Mouse (Mus musculus) liver (tissue): Measurements from ENCODE around the gene Appbp2.
"Not testable (repeated sequence)": the region's sequence is repeated elsewhere in the genome, so short reads cannot be mapped to it uniquely, and the experiment has no call there.

Experiments used
- DNase-seq: peaks from one replicate; pipeline ENCODE4 v3.0.0-alpha.2; 2020; ENCODE audit warnings: mixed read lengths

The Appbp2 gene

GRCm38 (mm10) chr11:85219014-85219413 lies 15.9 kb downstream of the Appbp2 start:
- DNase-seq, result no peak

- DNase-seq, result no peak
These were observed 20.3 kb downstream of the Appbp2 start for GRCm38 (mm10) chr11:85214679-85215078.

GRCm38 (mm10) chr11:85213215-85213614 lies 21.7 kb downstream of the Appbp2 start:
- peak; percentile 17 for DNase-seq

GRCm38 (mm10) chr11:85211151-85211550 lies 23.8 kb downstream of the Appbp2 start:
- no peak for DNase-seq

- no peak for DNase-seq
These were observed 28.7 kb downstream of the Appbp2 start for GRCm38 (mm10) chr11:85206231-85206630.

GRCm38 (mm10) chr11:85198906-85199305 lies 36.0 kb downstream of the Appbp2 start:
- DNase-seq, result no peak

GRCm38 (mm10) chr11:85196046-85196445 lies 38.9 kb downstream of the Appbp2 start:
- no peak for DNase-seq

- DNase-seq, result no peak
These were observed 40.7 kb downstream of the Appbp2 start for GRCm38 (mm10) chr11:85194206-85194605.

- DNase-seq, result no peak
These were observed 44.2 kb downstream of the Appbp2 start for GRCm38 (mm10) chr11:85190741-85191140.

GRCm38 (mm10) chr11:85189110-85189509 lies 45.8 kb downstream of the Appbp2 start:
- DNase-seq, result no peak

GRCm38 (mm10) chr11:85184839-85185238 lies 50.1 kb downstream of the Appbp2 start:
- DNase-seq, result no peak

- peak; percentile 74 for DNase-seq
These were observed 50.8 kb downstream of the Appbp2 start for GRCm38 (mm10) chr11:85184082-85184481.

- no peak for DNase-seq
These were observed 51.6 kb downstream of the Appbp2 start for GRCm38 (mm10) chr11:85183284-85183779.

GRCm38 (mm10) chr11:85182617-85183283 lies 52.2 kb downstream of the Appbp2 start:
- DNase-seq, result peak; percentile 82

GRCm38 (mm10) chr11:85178413-85178812 lies 56.5 kb downstream of the Appbp2 start:
- no peak for DNase-seq

GRCm38 (mm10) chr11:85177761-85178160 lies 57.2 kb downstream of the Appbp2 start:
- no peak for DNase-seq

- no peak for DNase-seq
These were observed 59.0 kb downstream of the Appbp2 start for GRCm38 (mm10) chr11:85175941-85176340.

GRCm38 (mm10) chr11:85170833-85171232 lies 64.1 kb downstream of the Appbp2 start:
- DNase-seq, result no peak

- peak; percentile 97 for DNase-seq
These were observed 64.7 kb downstream of the Appbp2 start, which contains the start of gene 1700125H20Rik for GRCm38 (mm10) chr11:85170058-85170740. TSS of gene 1700125H20Rik (plus strand) at chr11:85170404.

- DNase-seq, result no peak
These were observed 67.4 kb downstream of the Appbp2 start for GRCm38 (mm10) chr11:85167503-85167902.

- no peak for DNase-seq
These were observed 70.6 kb downstream of the Appbp2 start for GRCm38 (mm10) chr11:85164371-85164770.

- not testable (repeated sequence) for DNase-seq
These were observed 71.9 kb downstream of the Appbp2 start for GRCm38 (mm10) chr11:85163014-85163413.

GRCm38 (mm10) chr11:85157301-85157700 lies 77.6 kb downstream of the Appbp2 start:
- DNase-seq, result no peak

- DNase-seq, result no peak
These were observed 82.5 kb downstream of the Appbp2 start for GRCm38 (mm10) chr11:85152256-85152930.
